Mouse (Mus musculus): ENCODE results near the gene Itfg2.

GRCm38 (mm10) chr6:128418076-128418475 lies 6.7 kb downstream of the Itfg2 start:
- no peak for TF ChIP-seq CTCF (IDR thresholded peaks at IDR 0.05; ENCODE audit: borderline replicate concordance, insufficient read depth, low read length)
- no peak for TF ChIP-seq POLR2A (IDR thresholded peaks at IDR 0.05; ENCODE audit: low read depth, low read length)

All from embryonic fibroblast, embryonic 13.5 days (primary cell).